Mouse (Mus musculus): Measurements from ENCODE around the gene Pls3.

DNA sequence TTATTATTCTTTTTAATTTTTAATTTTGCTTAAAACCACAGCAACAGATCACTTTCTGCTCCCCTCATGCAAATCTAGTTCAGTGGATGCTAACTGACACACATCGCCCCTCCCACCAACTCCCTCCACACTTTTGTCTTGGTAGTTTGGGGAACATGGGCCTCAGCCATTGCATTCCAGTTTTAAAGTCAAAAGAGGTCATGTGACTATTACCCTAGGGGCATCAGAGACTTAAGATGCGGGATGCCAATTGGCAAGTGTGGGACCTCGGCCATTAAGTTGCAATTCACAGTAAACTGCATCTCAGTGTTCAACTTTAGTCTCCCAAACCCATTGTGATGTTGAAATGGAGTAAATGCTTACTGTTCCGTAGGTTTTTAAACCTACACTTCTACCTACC, 1.7 kb downstream of the Pls3 start:
- TF ChIP-seq CTCF (IDR thresholded peaks at IDR 0.05; ENCODE audit: low read depth, low read length) (no peak), POLR2A (IDR thresholded peaks at IDR 0.05; ENCODE audit: borderline replicate concordance, low read depth, low read length) (no peak)
